Mouse (Mus musculus) stomach, embryonic 14.5 days (tissue): ENCODE results near the gene Il6st. TPM values are rescaled to one million over a fixed set of nuclear protein-coding genes. Genes with fewer than 3 reads are reported as not detected.

Source experiments
- ATAC-seq: fragments of 200-750 bp; cut with Nextera tagmentation; 2 replicates; pipeline ENCODE4 v1.8.0; 2017; ENCODE audit warnings: low read depth, moderate TSS enrichment; ENCODE audit not compliant: insufficient number of reproducible peaks, insufficient read depth, low FRiP score
- H3K27ac ChIP-seq: fragments of 300-500 bp; sonication (generic); 2 replicates; pipeline ENCODE4 v1.5.1; 2014; ENCODE audit warnings: mild to moderate bottlenecking, low read length, moderate library complexity, mixed read lengths
- H3K27me3 ChIP-seq: fragments of 300-500 bp; sonication (generic); 2 replicates; pipeline ENCODE4 v1.6.1; 2014; ENCODE audit warnings: low read length, control low read depth, mixed read lengths; ENCODE audit not compliant: control insufficient read depth, insufficient read depth
- H3K36me3 ChIP-seq: fragments of 300-500 bp; sonication (generic); 2 replicates; pipeline ENCODE4 v1.6.1; 2014; ENCODE audit warnings: mild to moderate bottlenecking, control low read depth, low read length, moderate library complexity, mixed read lengths; ENCODE audit not compliant: control insufficient read depth, insufficient read depth
- H3K4me1 ChIP-seq: fragments of 300-500 bp; sonication (generic); 2 replicates; pipeline ENCODE4 v1.6.1; 2014; ENCODE audit warnings: low read length, control low read depth, mixed read lengths; ENCODE audit not compliant: control insufficient read depth, insufficient read depth
- H3K4me2 ChIP-seq: fragments of 300-500 bp; sonication (generic); replicated peaks from 2 replicates; pipeline ENCODE4 v1.6.1; 2014; ENCODE audit warnings: low read depth, low read length, control low read depth
- H3K4me3 ChIP-seq: fragments of 300-500 bp; sonication (generic); 2 replicates; pipeline ENCODE4 v1.5.1; 2014; ENCODE audit warnings: low read depth, low read length, control low read depth
- H3K9ac ChIP-seq: fragments of 300-500 bp; sonication (generic); replicated peaks from 2 replicates; pipeline ENCODE4 v1.6.1; 2014; ENCODE audit warnings: low read depth, mild to moderate bottlenecking, control low read depth, low read length, moderate library complexity, mixed read lengths
- H3K9me3 ChIP-seq: fragments of 300-500 bp; sonication (generic); 2 replicates; pipeline ENCODE4 v1.6.1; 2016; ENCODE audit warnings: low read depth, low read length, control low read depth; ENCODE audit not compliant: control insufficient read depth
- WGBS: fragments of 180-500 bp; shearing (Covaris S2); extraction: QIAGEN DNeasy Blood & Tissue Kit; methylation state at CpG from one replicate; pipeline ENCODE4 v1.1.7; 2014; 5-methylcytosine and 5-hydroxymethylcytosine counted together
- polyA plus RNA-seq: library from polyadenylated mRNA; unstranded; fragments of >200 nt; fragmentation: Nextera tagmentation; extraction: Ambion mirVana; gene quantifications from 2 replicates; pipeline ENCODE4 v1.2.1, GENCODE M21; 2014

Il6st gene
- polyA plus RNA-seq, 1 experiment from 2014 or later = 48.8 TPM

GRCm38 (mm10) chr13:112458016-112458415, 5.9 kb upstream of the Il6st start:
- 79% methylated on average over 4 of the region's 4 CpGs for WGBS
- Histone ChIP-seq H3K4me1 (peaks cover 3% of the 10 kb centered on the region; the same call in 1 of the 2 replicates), H3K36me3 (no peaks in the 10 kb centered on the region), H3K4me3 (no peak overlapping the region), H3K9me3 (no peaks in the 10 kb centered on the region), H3K27me3 (no peaks in the 10 kb centered on the region), H3K9ac (no peak overlapping the region), H3K27ac (no peak overlapping the region; the same call in 1 of the 2 replicates), H3K4me2 (no peak overlapping the region)
- no peak for ATAC-seq

- Histone ChIP-seq H3K4me2 (no peak overlapping the region), H3K9me3 (no peaks in the 10 kb centered on the region), H3K4me1 (peaks cover 3% of the 10 kb centered on the region; the same call in 1 of the 2 replicates), H3K4me3 (no peak overlapping the region), H3K27ac (no peak overlapping the region), H3K27me3 (no peaks in the 10 kb centered on the region), H3K36me3 (no peaks in the 10 kb centered on the region), H3K9ac (no peak overlapping the region)
- 88% methylated on average over 11 of the region's 11 CpGs for WGBS
- no peak for ATAC-seq
Observed at GRCm38 (mm10) chr13:112458435-112459018, 5.3 kb upstream of the Il6st start.

DNA sequence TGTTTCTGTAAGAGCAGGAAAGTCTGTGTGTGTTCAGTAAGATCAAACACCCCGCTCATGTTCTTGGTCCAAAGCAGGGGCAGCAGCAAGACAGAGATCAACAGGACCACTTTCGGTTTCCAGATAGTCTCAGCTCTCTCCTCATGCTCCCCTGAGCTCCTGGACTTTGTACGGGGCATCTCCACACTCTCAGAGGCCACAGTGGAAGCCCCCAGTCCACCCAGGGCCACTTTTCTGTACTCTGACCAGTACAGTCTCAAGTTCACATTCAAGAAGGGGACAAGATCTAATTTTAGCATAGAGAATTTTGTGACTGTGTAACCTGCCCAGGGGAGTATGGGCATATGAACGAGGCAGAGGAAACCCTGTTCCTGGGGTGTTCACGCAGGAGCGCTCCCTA, 3.9 kb upstream of the Il6st start:
- Histone ChIP-seq H3K4me1 (peaks cover 3% of the 10 kb centered on the region; the same call in 1 of the 2 replicates), H3K4me2 (no peak overlapping the region), H3K9me3 (no peaks in the 10 kb centered on the region), H3K27ac (no peak overlapping the region), H3K36me3 (no peaks in the 10 kb centered on the region), H3K27me3 (no peaks in the 10 kb centered on the region), H3K9ac (no peak overlapping the region), H3K4me3 (no peak overlapping the region)
- ATAC-seq = no peak
- WGBS = 85% methylated on average over 6 of the region's 6 CpGs

- no peak for ATAC-seq
- Histone ChIP-seq H3K4me3 (no peak overlapping the region), H3K9ac (no peak overlapping the region), H3K4me1 (peaks cover 12% of the 10 kb centered on the region), H3K27me3 (no peaks in the 10 kb centered on the region), H3K27ac (no peak overlapping the region), H3K4me2 (no peak overlapping the region), H3K9me3 (no peaks in the 10 kb centered on the region), H3K36me3 (no peaks in the 10 kb centered on the region)
- 71% methylated on average over 6 of the region's 6 CpGs for WGBS
Observed at GRCm38 (mm10) chr13:112462411-112462987, 1.4 kb upstream of the Il6st start.

- H3K27me3 ChIP-seq = no peaks in the 10 kb centered on the region
- peak overlapping the region; percentile 60; the same call in 1 of the 2 replicates for H3K9ac ChIP-seq
- H3K4me2 ChIP-seq = peak overlapping the region; percentile 70
- H3K4me3 ChIP-seq = peak overlapping the region; percentile 86
- ATAC-seq = peak; percentile 66
- H3K9me3 ChIP-seq = no peaks in the 10 kb centered on the region
- 5% methylated on average over 17 of the region's 17 CpGs for WGBS
- peak overlapping the region; percentile 72; the same call in 1 of the 2 replicates for H3K27ac ChIP-seq
- peaks cover 12% of the 10 kb centered on the region for H3K4me1 ChIP-seq
- H3K36me3 ChIP-seq = no peaks in the 10 kb centered on the region
Observed at GRCm38 (mm10) chr13:112463337-112463802, 500 bp upstream of the Il6st start.

DNA sequence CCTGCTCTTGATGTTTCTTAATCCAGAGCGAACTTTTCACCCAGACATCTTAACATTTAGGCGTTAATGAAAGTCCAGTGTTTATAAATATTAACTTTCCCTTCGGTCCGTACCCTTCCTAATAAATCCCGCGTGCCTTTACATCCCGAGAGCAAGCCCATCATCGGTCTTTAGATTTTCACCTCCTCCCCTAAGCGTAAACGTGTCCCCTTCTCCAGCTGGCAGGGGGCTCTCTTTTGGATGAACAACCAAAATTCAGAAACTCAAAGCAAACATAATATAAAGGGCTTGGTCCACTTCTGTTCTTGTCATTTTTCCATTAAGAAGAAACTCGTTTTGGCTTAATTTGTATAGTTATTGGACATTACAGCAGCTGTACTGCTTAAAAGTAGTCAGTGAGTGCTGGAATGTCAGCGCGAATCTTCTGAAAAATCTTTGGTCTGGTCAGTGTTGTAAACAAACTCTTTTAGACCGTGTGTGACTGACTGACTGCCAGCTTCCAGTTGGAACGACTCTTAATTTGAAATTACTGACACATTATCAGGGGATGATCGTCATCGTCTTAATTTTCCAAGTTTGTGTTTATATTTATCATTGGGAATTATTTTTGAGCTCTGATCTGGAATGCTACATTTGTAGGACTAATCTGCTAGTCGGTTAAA, 887 bp downstream of the Il6st start:
- peak overlapping the region; percentile 59 for H3K4me2 ChIP-seq
- H3K27ac ChIP-seq = peak overlapping the region; percentile 87
- no peaks in the 10 kb centered on the region for H3K27me3 ChIP-seq
- H3K9ac ChIP-seq = peak overlapping the region; percentile 86
- H3K4me3 ChIP-seq = peak overlapping the region; percentile 86
- H3K9me3 ChIP-seq = no peaks in the 10 kb centered on the region
- H3K36me3 ChIP-seq = no peaks in the 10 kb centered on the region
- H3K4me1 ChIP-seq = peaks cover 12% of the 10 kb centered on the region
- 1% methylated on average over 18 of the region's 18 CpGs for WGBS
- ATAC-seq = no peak

- H3K4me1 ChIP-seq = peaks cover 12% of the 10 kb centered on the region
- H3K27me3 ChIP-seq = no peaks in the 10 kb centered on the region
- peak overlapping the region; percentile 59 for H3K4me2 ChIP-seq
- no peak overlapping the region for H3K27ac ChIP-seq
- 40% methylated on average over 2 of the region's 2 CpGs for WGBS
- H3K9me3 ChIP-seq = no peaks in the 10 kb centered on the region
- no peak for ATAC-seq
- no peak overlapping the region for H3K9ac ChIP-seq
- H3K4me3 ChIP-seq = peak overlapping the region; percentile 86
- no peaks in the 10 kb centered on the region for H3K36me3 ChIP-seq
Observed at GRCm38 (mm10) chr13:112465585-112465984, 1.7 kb downstream of the Il6st start.

- WGBS = 59% methylated on average over 19 of the region's 19 CpGs
- H3K27ac ChIP-seq = 0 out of 2 replicates have a peak overlapping the region, but pooled peaks have one; percentile 29
- H3K9me3 ChIP-seq = no peaks in the 10 kb centered on the region
- H3K9ac ChIP-seq = no peak overlapping the region
- H3K27me3 ChIP-seq = no peaks in the 10 kb centered on the region
- H3K36me3 ChIP-seq = no peaks in the 10 kb centered on the region
- H3K4me1 ChIP-seq = peaks cover 12% of the 10 kb centered on the region
- peak overlapping the region; percentile 59 for H3K4me2 ChIP-seq
- H3K4me3 ChIP-seq = peak overlapping the region; percentile 86; the same call in 1 of the 2 replicates
- ATAC-seq = no peak
Observed at GRCm38 (mm10) chr13:112466136-112466945, 2.5 kb downstream of the Il6st start.
